Mouse (Mus musculus) ES-Bruce4 (cell line): ENCODE measurements at regions not wholly inside any gene's neighbourhood (a gene's known extent, or its start where the extent isn't known, plus 50 kb on each side); places are given as distances from the start of the nearest gene placed in this dataset.

Source experiments
- CTCF ChIP-seq: IDR thresholded peaks from one replicate; pipeline ENCODE4 v1.8.1; 2011; ENCODE audit warnings: low read depth, low read length
- EP300 ChIP-seq: IDR thresholded peaks from 2 replicates; pipeline ENCODE4 v1.6.1; 2011; ENCODE audit warnings: low read depth, low read length; ENCODE audit not compliant: insufficient read depth
- POLR2A ChIP-seq: IDR thresholded peaks from one replicate; pipeline ENCODE4 v1.8.1; 2011; ENCODE audit warnings: low read length; ENCODE audit not compliant: insufficient read depth

- TF ChIP-seq CTCF (no peak), EP300 (no peak), POLR2A (no peak)
Observed at GRCm38 (mm10) chr10:120691451-120691850, 207.4 kb downstream of the Msrb3 start.
